Mouse (Mus musculus) layer of hippocampus, postnatal 36 days (tissue): ENCODE data around the gene Ppp1r9b. TPM values are rescaled to one million over a fixed set of nuclear protein-coding genes. Genes with fewer than 3 reads are reported as not detected.
A peak's percentile ranks its signal among the peaks of the same experiment; 100 is the strongest.

ENCODE experiments used
- DNase-seq, 2 experiments: peaks; one replicate each; pipeline ENCODE4 v3.0.0; 2022
- total RNA-seq, 2 experiments: library from RNA; stranded (reverse); gene quantifications; 2 replicates each; pipeline ENCODE4 v1.2.3; 2021

Ppp1r9b gene
- total RNA-seq, 2 experiments from 2014 or later: 931 to 932 TPM

GRCm38 (mm10) chr11:95023481-95023880 is 32.6 kb downstream of the Ppp1r9b start:
- DNase-seq: no peak

GRCm38 (mm10) chr11:95024439-95025184 is 33.8 kb downstream of the Ppp1r9b start:
- DNase-seq: peak in 1 of 2 experiments; percentile 50

GRCm38 (mm10) chr11:95025227-95026012 is 34.6 kb downstream of the Ppp1r9b start:
- no peak for DNase-seq

GRCm38 (mm10) chr11:95026090-95026542 is 35.3 kb downstream of the Ppp1r9b start:
- no peak for DNase-seq

- no peak for DNase-seq
These were observed 36.0 kb downstream of the Ppp1r9b start for GRCm38 (mm10) chr11:95026849-95027248.

GRCm38 (mm10) chr11:95027850-95028470 is 37.1 kb downstream of the Ppp1r9b start:
- no peak for DNase-seq

GRCm38 (mm10) chr11:95032945-95033344 is 42.1 kb downstream of the Ppp1r9b start:
- no peak for DNase-seq

GRCm38 (mm10) chr11:95033617-95034016 is 42.8 kb downstream of the Ppp1r9b start:
- no peak for DNase-seq

GRCm38 (mm10) chr11:95034902-95035301 is 44.1 kb downstream of the Ppp1r9b start:
- DNase-seq: no peak

GRCm38 (mm10) chr11:95036521-95036920 is 45.7 kb downstream of the Ppp1r9b start:
- DNase-seq: no peak

GRCm38 (mm10) chr11:95037306-95037705 is 46.5 kb downstream of the Ppp1r9b start:
- DNase-seq: no peak

- DNase-seq: no peak
These were observed 47.5 kb downstream of the Ppp1r9b start for GRCm38 (mm10) chr11:95038156-95038817.

GRCm38 (mm10) chr11:95038818-95039655 is 48.2 kb downstream of the Ppp1r9b start:
- no peak for DNase-seq

- no peak for DNase-seq
These were observed 48.9 kb downstream of the Ppp1r9b start for GRCm38 (mm10) chr11:95039766-95040165.

GRCm38 (mm10) chr11:95040491-95041138 is 49.8 kb downstream of the Ppp1r9b start:
- peak in 1 of 2 experiments; percentile 50 for DNase-seq

GRCm38 (mm10) chr11:95041139-95041609 is 50.3 kb downstream of the Ppp1r9b start, which contains the start of gene Pdk2:
Gene Pdk2, minus strand, starts transcription at chr11:95041354.
- DNase-seq: peak; percentile 94 to 96

- peak; percentile 76 to 83 for DNase-seq
These were observed 51.3 kb downstream of the Ppp1r9b start for GRCm38 (mm10) chr11:95042096-95042495.

- no peak for DNase-seq
These were observed 52.2 kb downstream of the Ppp1r9b start for GRCm38 (mm10) chr11:95043060-95043459.

GRCm38 (mm10) chr11:95043608-95044007 is 52.8 kb downstream of the Ppp1r9b start:
- DNase-seq: no peak

- no peak for DNase-seq
These were observed 53.5 kb downstream of the Ppp1r9b start for GRCm38 (mm10) chr11:95044185-95044870.
